Mouse (Mus musculus) adrenal gland, adult 8-10 months (tissue): ENCODE results near the gene Msmo1. TPM values are rescaled to one million over a fixed set of nuclear protein-coding genes. Genes with fewer than 3 reads are reported as not detected.

Source experiments
- DNase-seq: peaks from one replicate; pipeline ENCODE4 v3.0.0; 2022
- total RNA-seq, 4 experiments: library from RNA; stranded (reverse); gene quantifications; 2 replicates each; pipeline ENCODE4 v1.2.4; 2022

The Msmo1 gene
- 100 to 1,000 TPM; 191 to 284 (median 277) TPM for total RNA-seq

DNA sequence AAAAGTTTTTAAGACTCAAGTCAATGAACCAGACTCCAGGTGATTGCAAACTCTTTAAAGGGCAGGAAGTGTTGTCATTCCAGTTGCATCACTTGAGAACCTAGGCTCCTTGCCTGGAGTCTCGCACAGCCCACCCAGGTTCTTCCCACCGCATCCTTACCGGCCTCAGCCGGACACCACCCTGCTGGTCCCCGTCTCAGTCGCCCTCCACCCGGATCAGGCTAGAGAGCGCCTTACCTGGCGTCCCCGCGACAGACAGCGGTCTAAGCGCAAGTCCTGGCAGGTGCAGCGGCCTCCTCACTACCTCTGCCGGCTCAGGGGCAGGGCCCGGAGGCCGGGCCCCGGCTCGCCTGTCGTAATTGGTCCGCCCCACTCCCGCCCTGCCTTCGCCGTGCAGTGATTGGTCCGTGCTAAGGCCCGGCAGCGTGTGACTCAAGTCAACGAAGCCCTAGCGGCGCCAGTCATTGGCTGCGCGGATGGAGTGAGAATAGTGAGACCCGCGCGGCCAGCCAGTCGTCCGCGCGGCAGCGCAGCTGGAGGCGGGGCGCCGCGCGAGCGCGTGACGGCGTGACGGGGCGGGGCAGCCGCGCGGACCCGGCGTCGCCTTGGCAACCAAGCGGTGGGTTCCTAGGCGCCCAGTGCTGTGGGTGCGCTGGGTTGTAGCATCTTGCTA is at the start of gene Msmo1:
Msmo1 (minus strand) TSS at position 522 of the 673 bp plus-strand sequence.
- DNase-seq, result peak; percentile 98

- no peak for DNase-seq
These were observed 48.4 kb upstream of the Msmo1 start for GRCm38 (mm10) chr8:64781947-64782346.

- DNase-seq, result no peak
These were observed 44.3 kb upstream of the Msmo1 start for GRCm38 (mm10) chr8:64777925-64778324.

GRCm38 (mm10) chr8:64774136-64774535 is 40.5 kb upstream of the Msmo1 start:
- DNase-seq, result no peak

DNA sequence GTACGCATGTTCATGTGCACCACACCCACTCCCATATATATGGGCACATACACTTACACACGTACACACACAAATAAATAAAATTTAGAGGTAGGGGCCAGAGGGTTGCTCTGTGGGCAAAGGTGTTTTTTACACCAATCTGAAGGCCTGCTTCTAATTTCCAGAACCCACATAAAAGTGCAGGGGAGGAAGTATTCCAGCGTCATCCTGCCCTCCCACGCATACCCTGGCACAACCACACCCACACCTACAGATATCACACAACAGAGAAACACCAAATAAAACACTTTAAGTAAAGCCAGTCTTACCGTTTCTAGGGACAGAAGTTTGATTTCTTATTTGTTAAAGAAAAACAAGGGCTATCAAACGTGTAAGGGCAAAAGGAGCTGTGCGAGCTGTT is 37.2 kb upstream of the Msmo1 start:
- DNase-seq, result no peak

DNA sequence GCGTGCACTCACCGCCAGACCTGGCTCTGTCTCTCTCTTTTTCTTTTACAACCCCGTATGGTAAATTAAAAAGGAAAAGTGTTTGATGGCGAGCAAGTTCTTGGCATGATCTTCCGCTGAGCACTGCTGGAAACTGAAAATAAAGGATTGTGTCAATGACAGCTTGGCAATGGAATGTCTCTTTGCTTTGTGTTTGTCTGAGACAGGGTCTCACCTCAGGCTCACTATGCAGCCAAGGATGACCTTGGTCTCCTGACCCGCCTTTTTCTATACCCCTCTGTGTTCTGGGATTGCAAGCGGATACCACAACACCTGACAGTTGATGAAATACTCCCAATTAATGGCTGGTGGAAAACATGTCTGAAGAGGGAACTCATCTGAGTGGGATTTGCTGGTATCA is 36.0 kb upstream of the Msmo1 start:
- DNase-seq, result no peak

DNA sequence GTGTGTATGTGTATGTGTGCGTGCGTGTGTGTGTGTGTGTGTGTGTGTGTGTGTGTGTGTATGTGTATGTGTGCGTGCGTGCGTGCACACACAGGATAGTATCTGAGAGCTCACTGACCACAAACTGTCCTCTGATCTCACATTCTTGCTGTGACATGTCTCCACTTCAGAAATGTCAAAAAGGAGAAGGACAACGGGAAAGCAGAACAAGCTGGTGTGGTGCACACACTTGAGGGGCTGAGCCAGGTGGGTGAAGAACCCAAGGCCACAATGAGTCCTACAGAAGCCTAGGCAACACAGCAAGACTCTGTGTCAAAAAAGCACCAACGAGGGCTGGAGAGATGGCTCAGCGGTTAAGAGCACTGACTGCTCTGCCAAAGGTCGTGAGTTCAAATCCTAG is 35.1 kb upstream of the Msmo1 start:
- no peak for DNase-seq

DNA sequence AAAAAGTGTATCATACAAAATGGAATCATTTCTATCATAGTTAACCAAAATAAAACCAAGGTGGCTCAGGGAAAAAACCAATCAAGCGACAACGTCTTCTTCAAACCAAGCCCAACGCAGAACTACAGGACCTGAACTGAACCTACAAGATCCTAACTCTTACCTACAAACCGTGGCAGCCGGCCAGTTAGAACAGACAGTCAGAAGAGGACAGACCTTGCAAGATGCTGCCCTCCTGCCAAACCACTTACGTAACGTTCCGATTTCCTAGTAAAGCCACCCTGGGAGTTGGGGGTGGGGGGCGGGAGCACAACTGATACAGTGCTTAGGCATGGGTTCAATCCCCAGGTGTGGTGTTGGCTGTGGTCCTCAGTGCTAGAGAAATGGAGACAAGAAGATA is 33.5 kb upstream of the Msmo1 start:
- DNase-seq, result peak; percentile 63

DNA sequence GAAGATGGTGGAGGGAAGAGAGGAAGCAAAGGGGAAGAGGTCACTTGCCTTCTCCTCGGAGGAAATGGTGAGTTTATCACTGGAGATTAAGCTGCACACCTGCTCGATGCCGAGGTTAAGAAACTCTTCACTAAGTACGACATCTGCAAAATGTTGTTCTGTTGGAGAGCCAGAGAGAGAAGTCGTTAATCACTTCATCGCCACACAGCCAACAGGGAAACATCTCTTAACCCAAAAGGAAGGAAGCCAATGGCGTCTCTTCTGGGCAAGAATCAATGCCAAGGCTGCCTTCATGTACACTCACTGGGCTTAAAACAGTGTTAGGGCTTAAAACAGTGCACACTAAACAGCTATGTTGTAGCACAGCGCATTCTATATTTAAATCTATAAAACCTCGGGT is 30.5 kb upstream of the Msmo1 start:
- DNase-seq, result no peak

GRCm38 (mm10) chr8:64762751-64763150 is 29.2 kb upstream of the Msmo1 start:
- DNase-seq, result no peak

DNA sequence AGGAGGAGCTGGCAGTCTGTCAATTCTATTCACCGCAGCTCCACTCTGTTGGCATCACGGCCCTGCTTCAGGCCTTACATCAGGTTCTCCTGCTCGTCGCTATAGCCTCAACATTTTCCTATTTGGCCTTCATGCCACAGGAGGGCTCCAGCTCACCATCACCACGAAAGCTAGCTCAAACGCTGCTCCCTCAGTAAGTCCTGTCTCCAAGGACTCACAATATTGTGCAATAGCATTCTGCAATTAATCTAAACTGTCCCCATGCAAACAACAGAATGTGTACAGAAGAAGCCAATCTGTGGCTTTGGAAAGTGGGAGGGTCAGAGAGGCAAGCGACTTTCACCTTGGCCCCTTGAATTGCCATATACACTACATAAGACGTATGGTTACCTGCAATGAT is 27.8 kb upstream of the Msmo1 start:
- peak; percentile 54 for DNase-seq

DNA sequence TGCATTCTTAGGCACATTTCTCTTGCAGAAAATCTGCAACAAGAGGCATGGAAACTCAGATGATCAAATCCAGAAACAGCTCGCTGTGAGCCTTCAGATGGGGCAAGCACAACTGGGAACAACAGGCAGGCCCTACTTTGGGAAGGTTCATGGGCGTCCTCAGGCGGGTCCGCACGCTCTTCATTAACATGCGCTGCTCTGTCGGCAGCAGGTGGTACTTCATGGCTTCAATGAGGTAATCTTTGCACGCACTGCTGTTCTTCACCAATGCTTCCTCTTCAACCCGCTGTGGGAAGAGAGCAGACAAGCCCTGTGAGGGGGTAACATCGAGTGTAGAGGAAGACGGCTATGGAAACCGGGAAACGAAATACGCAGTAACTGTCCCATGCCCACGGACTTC is 24.4 kb upstream of the Msmo1 start:
- no peak for DNase-seq

DNA sequence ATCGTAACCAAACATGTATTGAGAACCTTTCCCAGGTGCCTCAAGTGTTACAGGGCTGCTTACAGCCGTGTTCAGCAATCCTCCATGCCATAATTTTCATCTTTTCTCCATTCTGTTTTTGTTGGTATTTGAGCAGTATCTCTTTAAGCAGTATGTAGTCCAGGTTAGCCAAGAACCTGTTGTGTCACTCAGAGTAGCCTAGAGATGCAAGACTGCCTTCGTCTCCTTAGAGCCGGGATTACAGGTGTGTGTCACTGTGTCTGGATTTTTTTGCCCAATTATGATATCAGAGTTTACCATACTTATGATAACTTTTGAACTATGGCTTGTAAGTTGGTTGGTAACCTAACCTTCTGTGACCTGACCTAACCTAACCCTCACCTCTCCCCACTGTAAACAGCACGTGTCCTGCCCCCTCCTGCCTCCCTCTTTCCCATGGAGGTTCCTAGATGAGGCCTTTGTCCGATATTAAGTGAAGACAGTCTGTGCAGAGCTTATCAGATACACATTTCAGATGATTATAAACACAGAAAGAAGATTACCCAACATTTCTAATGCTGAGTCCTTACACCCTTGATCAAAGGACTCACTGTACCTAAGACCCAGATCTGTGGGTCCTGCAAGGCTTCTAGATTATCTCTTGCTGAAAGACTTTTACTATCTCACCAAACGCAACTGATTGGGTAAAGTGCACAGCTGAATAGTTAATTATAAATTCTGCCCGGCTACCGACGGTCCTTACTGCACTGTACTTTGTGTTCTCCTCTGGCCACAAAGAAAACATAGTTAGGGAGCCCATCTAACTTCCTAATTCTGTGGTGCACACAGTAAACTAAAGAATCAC is 12.8 kb upstream of the Msmo1 start:
- DNase-seq, result no peak

DNA sequence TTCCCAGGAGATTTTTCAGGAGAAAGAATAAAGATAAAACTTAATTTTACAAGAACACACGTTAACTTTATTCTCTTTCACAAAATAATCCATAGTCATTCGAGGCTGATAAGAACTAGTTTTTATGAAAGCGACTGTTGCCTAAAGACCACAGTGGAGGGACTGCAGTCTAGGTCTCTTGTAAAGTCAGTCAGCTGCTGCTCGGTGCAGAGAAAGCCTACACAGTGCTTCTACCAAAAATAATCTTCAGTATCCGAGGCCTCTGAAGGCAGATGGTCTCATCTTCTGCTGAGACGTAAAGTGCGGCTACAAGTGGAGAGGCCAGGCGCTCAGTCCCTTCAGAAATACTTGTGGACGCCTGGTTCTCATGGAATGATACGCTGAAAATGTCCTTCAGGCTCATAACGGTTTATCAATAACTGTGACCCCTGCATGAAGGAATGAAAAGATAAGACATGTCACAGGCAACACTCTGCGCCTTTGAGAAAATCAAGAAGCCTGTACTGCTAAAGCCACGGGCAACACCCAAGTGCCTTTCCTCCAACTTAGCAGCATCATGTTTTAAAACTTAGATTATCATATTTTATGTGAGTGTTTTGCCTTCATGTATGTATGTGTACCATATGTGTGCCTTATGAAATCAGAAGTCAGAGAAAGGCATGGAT is 7.1 kb upstream of the Msmo1 start:
- DNase-seq, result no peak

- no peak for DNase-seq
These were observed 5.3 kb upstream of the Msmo1 start for GRCm38 (mm10) chr8:64738916-64739315.

- no peak for DNase-seq
These were observed 3.3 kb upstream of the Msmo1 start for GRCm38 (mm10) chr8:64736767-64737323.

DNA sequence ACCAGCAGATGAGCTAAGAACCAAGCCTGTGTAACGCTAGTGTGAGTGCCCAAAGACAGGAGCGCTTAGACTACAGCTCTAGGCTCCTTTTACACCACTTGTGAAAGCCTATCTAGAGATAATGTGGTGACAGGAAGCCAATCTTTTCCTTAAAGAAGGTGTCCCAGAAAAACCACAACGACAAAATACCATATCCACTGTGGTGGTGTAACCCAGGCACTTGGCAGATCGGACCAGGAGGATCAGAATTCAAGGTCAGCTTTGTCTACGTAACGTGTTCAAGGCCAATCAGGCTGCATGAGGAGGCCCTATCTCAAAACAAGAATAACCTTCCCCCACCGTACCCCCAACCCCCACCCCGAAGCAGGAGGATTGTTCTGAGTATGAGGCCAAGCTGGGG is 1.6 kb upstream of the Msmo1 start:
- DNase-seq, result peak; percentile 42

- DNase-seq, result no peak
These were observed 996 bp downstream of the Msmo1 start for GRCm38 (mm10) chr8:64732596-64732995.

DNA sequence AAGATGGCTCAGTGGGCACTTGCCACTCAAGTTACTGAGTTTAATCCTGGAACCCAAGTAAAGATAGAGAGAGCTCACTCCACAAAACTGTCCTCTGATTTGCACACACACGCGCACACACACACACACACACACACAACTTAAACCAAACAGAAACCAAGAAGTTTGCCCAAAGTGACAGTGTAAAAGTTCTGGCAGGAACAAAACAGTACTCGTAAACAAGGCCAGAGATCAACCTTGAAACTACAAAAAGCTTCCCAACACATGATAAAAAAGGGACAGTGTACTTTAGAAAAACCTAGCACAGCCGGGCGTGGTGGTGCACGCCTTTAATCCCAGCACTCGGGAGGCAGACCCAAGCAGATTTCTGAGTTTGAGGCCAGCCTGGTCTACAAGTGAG is 5.4 kb downstream of the Msmo1 start:
- no peak for DNase-seq

GRCm38 (mm10) chr8:64726190-64726695 is 7.3 kb downstream of the Msmo1 start:
- DNase-seq, result peak; percentile 67

DNA sequence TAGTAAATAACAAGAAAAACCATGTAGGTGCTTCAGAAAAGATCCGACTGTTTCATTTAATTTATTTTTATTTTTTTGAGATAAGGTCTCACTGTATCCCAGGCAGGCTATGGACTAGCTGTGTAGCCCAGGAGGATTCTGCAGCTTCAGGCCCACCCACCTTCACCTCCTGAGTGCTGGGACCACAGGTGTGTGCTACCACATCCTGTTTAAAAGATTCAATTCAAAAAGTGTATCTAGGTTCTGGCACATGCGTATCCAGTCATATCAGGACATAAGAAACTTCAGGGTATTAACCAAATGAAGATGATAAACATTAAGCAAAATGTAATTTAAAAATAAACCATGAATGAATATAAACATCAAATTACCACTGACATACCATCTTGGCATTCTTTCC is 10.4 kb downstream of the Msmo1 start:
- no peak for DNase-seq

DNA sequence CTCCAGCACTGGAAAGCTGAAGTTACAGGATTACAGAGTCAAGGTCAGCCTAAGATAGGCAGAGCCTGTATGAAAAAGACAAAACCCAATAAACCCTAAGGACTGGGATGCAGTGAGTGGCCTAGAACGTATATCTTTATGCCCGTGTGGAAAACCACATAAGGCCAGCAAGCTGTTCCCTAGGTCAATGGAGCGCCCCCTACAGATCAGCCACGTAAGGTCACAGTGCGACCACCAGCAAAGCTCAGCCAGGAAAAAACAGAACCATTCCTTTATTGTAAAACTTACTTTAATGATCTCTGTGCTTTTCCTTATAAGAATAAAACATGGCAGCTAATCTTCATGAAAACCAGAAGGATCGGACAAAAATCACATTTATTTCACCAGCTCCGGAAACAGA is 15.7 kb downstream of the Msmo1 start:
- DNase-seq, result no peak

DNA sequence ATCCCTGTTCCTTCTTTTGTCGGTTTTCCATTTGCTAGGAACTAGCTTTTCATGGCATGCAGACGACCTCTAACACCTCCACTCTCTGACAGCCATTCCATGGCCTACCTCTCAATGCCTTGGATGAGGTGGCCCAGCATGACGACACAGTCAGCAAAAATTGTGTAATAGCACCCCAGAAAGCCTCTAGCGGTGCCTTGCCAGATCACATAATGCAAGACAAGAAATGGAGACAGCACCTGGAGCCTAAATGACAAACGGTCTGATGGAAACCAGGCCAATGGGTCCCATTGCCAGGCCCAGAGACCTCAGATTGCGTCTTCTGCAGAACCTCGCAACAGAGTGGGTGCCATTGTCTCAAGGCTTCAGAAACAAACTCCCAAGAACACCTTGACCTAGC is 21.1 kb downstream of the Msmo1 start:
- DNase-seq, result no peak
